Mouse (Mus musculus): ENCODE results near the gene Pkn1. TPM values are rescaled to one million over a fixed set of nuclear protein-coding genes. Genes with fewer than 3 reads are reported as not detected.

Gene Pkn1
- total and polyA plus RNA-seq, 3 experiments, result 89.4 to 153 (median 104) TPM

DNA sequence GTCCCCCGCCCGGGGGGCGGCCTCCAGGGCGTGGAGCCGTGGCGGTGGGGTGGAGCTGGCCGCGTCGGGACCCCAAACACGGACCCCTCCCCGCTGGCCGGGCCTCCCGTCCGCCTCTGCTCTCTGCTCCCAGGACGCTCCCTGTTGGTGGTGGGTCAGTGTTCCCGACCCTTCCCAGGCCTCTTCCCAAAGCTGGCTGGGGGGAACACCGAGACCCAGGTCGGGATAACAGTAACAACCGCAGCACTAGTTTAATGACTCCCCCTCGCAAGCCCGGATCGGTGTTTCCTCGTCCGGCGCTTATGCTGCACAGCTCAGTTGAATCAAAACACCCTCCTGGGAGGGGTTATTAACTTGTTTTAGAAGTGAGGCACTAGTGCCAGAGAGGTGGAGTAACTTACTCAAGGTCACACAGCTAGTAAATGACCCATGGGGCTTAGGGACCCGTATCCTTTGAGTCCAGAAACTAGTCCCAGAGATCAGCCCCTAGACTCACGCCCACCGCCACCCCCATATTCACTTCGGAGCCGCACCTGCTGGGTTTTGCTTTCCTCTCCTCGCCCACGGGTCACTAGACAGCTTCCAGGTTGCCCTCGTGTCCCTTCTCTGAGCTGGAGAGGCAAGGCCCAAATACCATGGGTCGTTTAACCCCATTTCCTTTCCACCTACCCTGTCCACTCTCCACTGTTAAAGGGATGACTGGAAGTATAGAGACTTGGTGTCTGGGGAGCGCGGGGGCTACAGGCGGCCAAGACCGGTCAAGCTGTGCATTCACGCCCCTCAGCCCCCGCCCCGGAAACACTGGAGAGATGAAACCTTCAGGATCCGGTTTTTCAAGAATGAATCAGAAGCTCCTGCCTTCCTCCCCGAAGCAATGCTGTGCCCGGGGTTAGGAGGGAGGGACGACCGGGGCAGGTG, 46.0 kb downstream of the Pkn1 start:
- TF ChIP-seq TAL1 (conservative IDR thresholded peaks at IDR 0.05; ENCODE audit: low read depth, low read length), result no peak
- no peak for TF ChIP-seq POLR2AphosphoS5 (IDR thresholded peaks at IDR 0.05; ENCODE audit: insufficient replicate concordance, low read depth, low read length)
- TF ChIP-seq GATA2 (IDR thresholded peaks at IDR 0.05; ENCODE audit: borderline replicate concordance, low read depth, low read length), result no peak
- TF ChIP-seq GATA1 (IDR thresholded peaks at IDR 0.05; ENCODE audit: borderline replicate concordance, low read length), result no peak
- TF ChIP-seq CTCF (IDR thresholded peaks at IDR 0.05; ENCODE audit: low read depth, low read length), result no peak
- ATAC-seq (ENCODE audit: extremely low read depth, insufficient number of reproducible peaks, low FRiP score, poor library complexity, severe bottlenecking) (no peak), DNase-seq (ENCODE audit: low spot score) (no peak)
- peaks cover 24% of the 10 kb centered on the region for H3K4me1 ChIP-seq (ENCODE audit: insufficient read depth, low read depth, low read length)
- H3K9me3 ChIP-seq (replicated peaks), result peaks cover 5% of the 10 kb centered on the region
- H3K4me3 ChIP-seq (ENCODE audit: low read depth, low read length), result peak overlapping the region; percentile 86
- H3K36me3 ChIP-seq (replicated peaks), result peaks cover 37% of the 10 kb centered on the region
- 0 out of 2 replicates have a peak, but pooled peaks cover 3% of the 10 kb centered on the region for H3K27me3 ChIP-seq (ENCODE audit: insufficient read depth, low read length)

DNA sequence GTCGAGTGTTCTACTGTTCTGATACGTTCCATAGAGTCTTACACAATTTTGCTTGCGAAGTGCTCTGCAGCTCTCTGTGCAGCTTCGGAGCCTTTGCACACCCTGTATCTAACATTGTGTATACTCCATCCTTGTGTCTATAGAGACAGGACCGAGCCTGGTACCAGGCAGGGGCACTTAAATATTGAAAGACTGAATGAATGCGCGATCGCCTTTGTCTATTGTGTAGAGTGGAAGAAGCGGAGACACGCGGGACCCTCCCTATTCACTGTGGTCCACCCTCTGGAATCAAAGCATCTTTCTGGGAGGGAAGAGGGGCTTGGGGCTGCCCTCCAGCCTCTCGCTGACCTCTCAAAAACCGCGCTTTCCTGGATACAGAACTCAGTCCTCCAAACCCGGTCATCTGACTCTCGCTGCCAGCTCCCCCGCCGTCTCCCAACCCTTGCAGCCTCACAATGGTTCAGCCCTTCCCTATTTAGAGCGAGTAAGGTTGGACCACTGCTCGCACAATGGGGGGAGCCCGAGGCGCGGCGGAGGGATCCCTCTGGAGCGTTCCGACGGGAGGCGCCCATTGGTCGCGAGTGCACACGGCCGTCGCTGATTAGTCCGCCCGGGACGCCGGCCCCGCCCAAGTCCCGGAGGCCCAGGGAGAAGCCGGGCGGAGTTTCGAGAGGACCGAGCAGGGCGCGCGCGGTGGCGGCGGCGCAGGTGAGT, 46.8 kb downstream of the Pkn1 start, which contains the start of gene Gipc1:
Gene Gipc1, plus strand, starts transcription at position 648 of the 714 bp plus-strand sequence.
- Histone ChIP-seq H3K9me3 (replicated peaks) (peaks cover 8% of the 10 kb centered on the region), H3K36me3 (replicated peaks) (peaks cover 31% of the 10 kb centered on the region), H3K27me3 (ENCODE audit: insufficient read depth, low read length) (peaks cover 8% of the 10 kb centered on the region), H3K4me1 (ENCODE audit: insufficient read depth, low read depth, low read length) (peaks cover 24% of the 10 kb centered on the region), H3K4me3 (ENCODE audit: low read depth, low read length) (peak within 1 kb of the TSS; percentile 86)
- peak; percentile 99 for DNase-seq (ENCODE audit: low spot score)
- ATAC-seq (ENCODE audit: extremely low read depth, insufficient number of reproducible peaks, low FRiP score, poor library complexity, severe bottlenecking), result peak; percentile 98
- TF ChIP-seq TAL1 (conservative IDR thresholded peaks at IDR 0.05; ENCODE audit: low read depth, low read length), result no peak
- TF ChIP-seq CTCF (IDR thresholded peaks at IDR 0.05; ENCODE audit: low read depth, low read length), result no peak
- TF ChIP-seq GATA1 (IDR thresholded peaks at IDR 0.05; ENCODE audit: borderline replicate concordance, low read length), result no peak
- no peak for TF ChIP-seq POLR2AphosphoS5 (IDR thresholded peaks at IDR 0.05; ENCODE audit: insufficient replicate concordance, low read depth, low read length)
- TF ChIP-seq GATA2 (IDR thresholded peaks at IDR 0.05; ENCODE audit: borderline replicate concordance, low read depth, low read length), result no peak

GRCm38 (mm10) chr8:83649699-83650098, 49.3 kb downstream of the Pkn1 start:
- no peak overlapping the region for H3K4me3 ChIP-seq (ENCODE audit: low read depth, low read length)
- TF ChIP-seq POLR2AphosphoS5 (IDR thresholded peaks at IDR 0.05; ENCODE audit: insufficient replicate concordance, low read depth, low read length) (no peak), TAL1 (conservative IDR thresholded peaks at IDR 0.05; ENCODE audit: low read depth, low read length) (no peak), CTCF (IDR thresholded peaks at IDR 0.05; ENCODE audit: low read depth, low read length) (no peak), GATA2 (IDR thresholded peaks at IDR 0.05; ENCODE audit: borderline replicate concordance, low read depth, low read length) (no peak), GATA1 (IDR thresholded peaks at IDR 0.05; ENCODE audit: borderline replicate concordance, low read length) (no peak)
- ATAC-seq (ENCODE audit: extremely low read depth, insufficient number of reproducible peaks, low FRiP score, poor library complexity, severe bottlenecking), result no peak
- peaks cover 18% of the 10 kb centered on the region for H3K27me3 ChIP-seq (ENCODE audit: insufficient read depth, low read length)
- peaks cover 21% of the 10 kb centered on the region for H3K4me1 ChIP-seq (ENCODE audit: insufficient read depth, low read depth, low read length)
- peaks cover 8% of the 10 kb centered on the region for H3K9me3 ChIP-seq (replicated peaks)
- H3K36me3 ChIP-seq (replicated peaks), result peaks cover 8% of the 10 kb centered on the region
- DNase-seq (ENCODE audit: low spot score), result no peak

DNA sequence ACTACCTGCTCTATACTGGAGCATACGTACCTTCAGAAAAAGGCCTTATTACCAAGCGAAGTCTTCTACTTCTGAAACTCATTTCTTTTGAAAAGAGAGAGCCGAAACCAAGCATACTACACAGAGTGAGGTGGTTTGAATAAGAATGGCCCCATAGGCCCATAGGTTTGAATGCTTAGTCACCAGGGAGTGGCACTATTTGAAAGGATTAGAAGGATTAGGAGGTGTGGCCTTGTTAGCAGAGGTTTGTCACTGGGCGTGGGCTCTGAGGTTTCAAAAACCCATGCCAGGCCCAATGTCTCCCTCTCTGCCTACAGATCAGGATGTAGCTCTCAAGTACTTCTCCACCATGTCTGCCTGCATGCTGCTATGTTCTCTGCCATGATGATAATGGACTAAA, 50.9 kb downstream of the Pkn1 start:
- ATAC-seq (ENCODE audit: extremely low read depth, insufficient number of reproducible peaks, low FRiP score, poor library complexity, severe bottlenecking) (no peak), DNase-seq (ENCODE audit: low spot score) (no peak)
- peaks cover 26% of the 10 kb centered on the region for H3K27me3 ChIP-seq (ENCODE audit: insufficient read depth, low read length)
- H3K4me1 ChIP-seq (ENCODE audit: insufficient read depth, low read depth, low read length), result peaks cover 11% of the 10 kb centered on the region
- no peak overlapping the region for H3K4me3 ChIP-seq (ENCODE audit: low read depth, low read length)
- TF ChIP-seq GATA2 (IDR thresholded peaks at IDR 0.05; ENCODE audit: borderline replicate concordance, low read depth, low read length), result no peak
- no peak for TF ChIP-seq GATA1 (IDR thresholded peaks at IDR 0.05; ENCODE audit: borderline replicate concordance, low read length)
- TF ChIP-seq POLR2AphosphoS5 (IDR thresholded peaks at IDR 0.05; ENCODE audit: insufficient replicate concordance, low read depth, low read length), result no peak
- no peak for TF ChIP-seq TAL1 (conservative IDR thresholded peaks at IDR 0.05; ENCODE audit: low read depth, low read length)
- TF ChIP-seq CTCF (IDR thresholded peaks at IDR 0.05; ENCODE audit: low read depth, low read length), result no peak
- no peaks in the 10 kb centered on the region for H3K36me3 ChIP-seq (replicated peaks)
- H3K9me3 ChIP-seq (replicated peaks), result peaks cover 8% of the 10 kb centered on the region

- H3K4me3 ChIP-seq (ENCODE audit: low read depth, low read length), result no peak overlapping the region
- H3K4me1 ChIP-seq (ENCODE audit: insufficient read depth, low read depth, low read length), result peaks cover 7% of the 10 kb centered on the region
- ATAC-seq (ENCODE audit: extremely low read depth, insufficient number of reproducible peaks, low FRiP score, poor library complexity, severe bottlenecking) (no peak), DNase-seq (ENCODE audit: low spot score) (no peak)
- no peaks in the 10 kb centered on the region for H3K36me3 ChIP-seq (replicated peaks)
- H3K27me3 ChIP-seq (ENCODE audit: insufficient read depth, low read length), result peaks cover 32% of the 10 kb centered on the region
- TF ChIP-seq POLR2AphosphoS5 (IDR thresholded peaks at IDR 0.05; ENCODE audit: insufficient replicate concordance, low read depth, low read length), result no peak
- TF ChIP-seq TAL1 (conservative IDR thresholded peaks at IDR 0.05; ENCODE audit: low read depth, low read length), result no peak
- no peak for TF ChIP-seq CTCF (IDR thresholded peaks at IDR 0.05; ENCODE audit: low read depth, low read length)
- TF ChIP-seq GATA1 (IDR thresholded peaks at IDR 0.05; ENCODE audit: borderline replicate concordance, low read length), result no peak
- TF ChIP-seq GATA2 (IDR thresholded peaks at IDR 0.05; ENCODE audit: borderline replicate concordance, low read depth, low read length), result no peak
- H3K9me3 ChIP-seq (replicated peaks), result peaks cover 8% of the 10 kb centered on the region
Measured at GRCm38 (mm10) chr8:83647511-83647910, 51.5 kb downstream of the Pkn1 start.

DNA sequence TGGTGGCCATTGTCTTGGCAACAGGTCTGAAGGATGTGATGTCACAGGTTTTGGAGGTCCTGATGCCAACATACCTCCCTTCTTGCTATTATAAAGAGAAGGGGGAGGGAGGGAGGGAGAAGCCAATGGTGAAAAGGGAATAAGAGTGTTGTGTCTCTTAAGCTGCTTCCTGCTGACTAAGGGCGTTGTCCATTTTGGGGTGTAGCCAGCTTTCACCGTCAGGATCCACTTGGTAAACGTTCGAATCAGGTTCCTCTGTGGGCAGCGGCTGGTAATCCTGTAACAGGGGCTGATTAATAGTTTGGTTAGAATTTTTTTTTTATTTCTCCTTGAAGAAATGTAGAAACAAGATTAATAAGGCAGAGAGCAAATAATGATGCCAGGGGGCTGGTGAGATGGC, 59.3 kb downstream of the Pkn1 start:
- TF ChIP-seq GATA2 (IDR thresholded peaks at IDR 0.05; ENCODE audit: borderline replicate concordance, low read depth, low read length), result no peak
- TF ChIP-seq POLR2AphosphoS5 (IDR thresholded peaks at IDR 0.05; ENCODE audit: insufficient replicate concordance, low read depth, low read length), result no peak
- no peak for TF ChIP-seq TAL1 (conservative IDR thresholded peaks at IDR 0.05; ENCODE audit: low read depth, low read length)
- TF ChIP-seq GATA1 (IDR thresholded peaks at IDR 0.05; ENCODE audit: borderline replicate concordance, low read length), result no peak
- no peak for TF ChIP-seq CTCF (IDR thresholded peaks at IDR 0.05; ENCODE audit: low read depth, low read length)
- Histone ChIP-seq H3K9me3 (replicated peaks) (peaks cover 4% of the 10 kb centered on the region), H3K36me3 (replicated peaks) (no peaks in the 10 kb centered on the region), H3K4me1 (ENCODE audit: insufficient read depth, low read depth, low read length) (no peaks in the 10 kb centered on the region), H3K27me3 (ENCODE audit: insufficient read depth, low read length) (peaks cover 46% of the 10 kb centered on the region), H3K4me3 (ENCODE audit: low read depth, low read length) (no peak overlapping the region)
- DNase-seq (ENCODE audit: low spot score) (no peak), ATAC-seq (ENCODE audit: extremely low read depth, insufficient number of reproducible peaks, low FRiP score, poor library complexity, severe bottlenecking) (no peak)
